Mouse (Mus musculus) spleen, adult 2 months (tissue): Measurements from ENCODE around the gene Ybx2. TPM values are rescaled to one million over a fixed set of nuclear protein-coding genes. Genes with fewer than 3 reads are reported as not detected.

Source experiments
- DNase-seq, 2 experiments: peaks; one replicate each; pipeline versions ENCODE4 v3.0.0 to v3.0.0-alpha.2; 2012 to 2021; ENCODE audit warnings: low spot score in 2 of 2, low read depth in 1 of 2
- H3K27ac ChIP-seq: fragments of 200-500 bp; 2 replicates; pipeline ENCODE4 v1.5.1; 2012; ENCODE audit warnings: low read length, inconsistent platforms; ENCODE audit not compliant: insufficient read depth
- H3K27me3 ChIP-seq: fragments of 200-500 bp; 2 replicates; pipeline ENCODE4 v1.6.1; 2012; ENCODE audit warnings: mild to moderate bottlenecking, moderate library complexity, low read length, inconsistent platforms; ENCODE audit not compliant: control insufficient read depth, insufficient read depth
- H3K36me3 ChIP-seq: fragments of 200-500 bp; 2 replicates; pipeline ENCODE4 v1.6.1; 2012; ENCODE audit warnings: mild to moderate bottlenecking, low read length, inconsistent platforms; ENCODE audit not compliant: control insufficient read depth, insufficient read depth
- H3K4me1 ChIP-seq: fragments of 200-500 bp; 2 replicates; pipeline ENCODE4 v1.6.1; 2011; ENCODE audit warnings: inconsistent platforms; ENCODE audit not compliant: control insufficient read depth, insufficient read depth, insufficient read length
- H3K4me3 ChIP-seq: fragments of 200-500 bp; 2 replicates; pipeline ENCODE4 v1.5.1; 2011; ENCODE audit warnings: mild to moderate bottlenecking, inconsistent platforms; ENCODE audit not compliant: insufficient read depth, insufficient read length; ENCODE audit errors: extremely low read depth
- CTCF ChIP-seq: fragments of 200-500 bp; IDR thresholded peaks from 2 replicates; pipeline ENCODE4 v1.5.1; 2011; ENCODE audit warnings: mild to moderate bottlenecking, inconsistent platforms; ENCODE audit not compliant: insufficient read depth, insufficient read length, insufficient replicate concordance; ENCODE audit errors: extremely low read depth
- POLR2A ChIP-seq: fragments of 200-500 bp; IDR thresholded peaks from 2 replicates; pipeline ENCODE4 v1.6.1; 2011; ENCODE audit warnings: low read depth, low read length, inconsistent platforms
- WGBS: fragments of 180-500 bp; shearing (Covaris S2); methylation state at CpG from one replicate; pipeline ENCODE4 v1.1.7; 2018; 5-methylcytosine and 5-hydroxymethylcytosine counted together
- polyA plus RNA-seq: library from polyadenylated mRNA; depleted of rRNA; stranded (reverse); fragments of >200 nt; gene quantifications from 2 replicates; pipeline ENCODE4 v1.2.3, GENCODE M21; 2012

The Ybx2 gene
- polyA plus RNA-seq, 1 experiment = 0.36 TPM

- WGBS = 94% methylated on average over 17 of the region's 17 CpGs
- no peak overlapping the region for H3K4me3 ChIP-seq
- H3K27ac ChIP-seq = no peak overlapping the region
- no peak for DNase-seq
- peaks cover 12% of the 10 kb centered on the region for H3K27me3 ChIP-seq
- TF ChIP-seq POLR2A = no peak
- no peak for TF ChIP-seq CTCF
- no peaks in the 10 kb centered on the region for H3K36me3 ChIP-seq
- peaks cover 12% of the 10 kb centered on the region for H3K4me1 ChIP-seq
Observed at GRCm38 (mm10) chr11:69939731-69940130, 4.1 kb downstream of the Ybx2 start.

- no peak overlapping the region for H3K4me3 ChIP-seq
- no peak for DNase-seq
- H3K36me3 ChIP-seq = no peaks in the 10 kb centered on the region
- TF ChIP-seq POLR2A (no peak), CTCF (no peak)
- peaks cover 7% of the 10 kb centered on the region for H3K27me3 ChIP-seq
- 98% methylated on average over 4 of the region's 4 CpGs for WGBS
- peaks cover 2% of the 10 kb centered on the region for H3K4me1 ChIP-seq
- no peak overlapping the region for H3K27ac ChIP-seq
Observed at GRCm38 (mm10) chr11:69940962-69941361, 5.4 kb downstream of the Ybx2 start.

- no peak overlapping the region for H3K4me3 ChIP-seq
- H3K27ac ChIP-seq = no peak overlapping the region
- WGBS = 93% methylated on average over 13 of the region's 13 CpGs
- H3K27me3 ChIP-seq = 0 out of 2 replicates have a peak, but pooled peaks cover 2% of the 10 kb centered on the region
- no peak for DNase-seq
- H3K36me3 ChIP-seq = no peaks in the 10 kb centered on the region
- peaks cover 4% of the 10 kb centered on the region; the same call in 1 of the 2 replicates for H3K4me1 ChIP-seq
- TF ChIP-seq CTCF (no peak), POLR2A (no peak)
Observed at GRCm38 (mm10) chr11:69945216-69945615, 9.6 kb downstream of the Ybx2 start.

- WGBS = 91% methylated on average over 18 of the region's 18 CpGs
- no peaks in the 10 kb centered on the region for H3K36me3 ChIP-seq
- no peak for TF ChIP-seq POLR2A
- TF ChIP-seq CTCF = no peak
- H3K4me3 ChIP-seq = no peak overlapping the region; the same call in 1 of the 2 replicates
- H3K27ac ChIP-seq = no peak overlapping the region
- peaks cover 2% of the 10 kb centered on the region; the same call in 1 of the 2 replicates for H3K27me3 ChIP-seq
- DNase-seq = no peak
- H3K4me1 ChIP-seq = peaks cover 4% of the 10 kb centered on the region; the same call in 1 of the 2 replicates
Observed at GRCm38 (mm10) chr11:69945997-69946891, 10.6 kb downstream of the Ybx2 start.

GRCm38 (mm10) chr11:69947337-69948065 is 11.9 kb downstream of the Ybx2 start:
- H3K4me3 ChIP-seq = peak overlapping the region; percentile 35; the same call in 1 of the 2 replicates
- peaks cover 2% of the 10 kb centered on the region; the same call in 1 of the 2 replicates for H3K27me3 ChIP-seq
- DNase-seq = no peak
- TF ChIP-seq CTCF (no peak), POLR2A (no peak)
- H3K27ac ChIP-seq = no peak overlapping the region; the same call in 1 of the 2 replicates
- H3K4me1 ChIP-seq = peaks cover 4% of the 10 kb centered on the region; the same call in 1 of the 2 replicates
- WGBS = 26% methylated on average over 29 of the region's 29 CpGs
- H3K36me3 ChIP-seq = no peaks in the 10 kb centered on the region

GRCm38 (mm10) chr11:69948066-69948762 is 12.6 kb downstream of the Ybx2 start, which contains the start of gene Slc2a4:
Slc2a4 (minus strand) TSS chr11:69948188.
- no peaks in the 10 kb centered on the region for H3K36me3 ChIP-seq
- H3K27ac ChIP-seq = no peak within 1 kb of the TSS; the same call in 1 of the 2 replicates
- DNase-seq = peak in 1 of 2 experiments; percentile 83
- H3K4me1 ChIP-seq = peaks cover 4% of the 10 kb centered on the region; the same call in 1 of the 2 replicates
- H3K27me3 ChIP-seq = peaks cover 2% of the 10 kb centered on the region; the same call in 1 of the 2 replicates
- no peak for TF ChIP-seq POLR2A
- no peak for TF ChIP-seq CTCF
- H3K4me3 ChIP-seq = peak within 1 kb of the TSS; percentile 35
- WGBS = 2% methylated on average over 34 of the region's 34 CpGs
